Mouse (Mus musculus): ENCODE results near the gene Hmgn1. TPM values are rescaled to one million over a fixed set of nuclear protein-coding genes. Genes with fewer than 3 reads are reported as not detected.
A peak's percentile ranks its signal among the peaks of the same experiment; 100 is the strongest.

Gene Hmgn1
- polyA plus RNA-seq, 1 experiment from 2014 or later, result 655 TPM

- Histone ChIP-seq H3K36me3 (peaks cover 22% of the 10 kb centered on the region), H3K27me3 (no peaks in the 10 kb centered on the region), H3K4me2 (replicated peaks) (peak overlapping the region; percentile 64), H3K4me1 (peaks cover 13% of the 10 kb centered on the region), H3K4me3 (peak overlapping the region; percentile 99), H3K9me3 (replicated peaks) (no peaks in the 10 kb centered on the region), H3K9ac (peak overlapping the region; percentile 98), H3K27ac (peak overlapping the region; percentile 99)
- peak; percentile 7; the same call in 1 of the 2 replicates for ATAC-seq (ENCODE audit: low FRiP score)
- WGBS, result 2% methylated on average over 20 of the region's 20 CpGs
These were observed 44.3 kb downstream of the Hmgn1 start for GRCm38 (mm10) chr16:96083179-96083646.

GRCm38 (mm10) chr16:96082301-96083178 is 45.0 kb downstream of the Hmgn1 start, which contains the start of gene Brwd1:
Gene Brwd1 (minus strand): TSS chr16:96082526.
- Histone ChIP-seq H3K4me1 (peaks cover 13% of the 10 kb centered on the region), H3K4me2 (replicated peaks) (peak within 1 kb of the TSS; percentile 64), H3K36me3 (peaks cover 26% of the 10 kb centered on the region), H3K27ac (peak within 1 kb of the TSS; percentile 99), H3K4me3 (peak within 1 kb of the TSS; percentile 99), H3K27me3 (no peaks in the 10 kb centered on the region), H3K9ac (peak within 1 kb of the TSS; percentile 98), H3K9me3 (replicated peaks) (no peaks in the 10 kb centered on the region)
- ATAC-seq (ENCODE audit: low FRiP score), result peak; percentile 84
- WGBS, result under 1% methylated on average over 69 of the region's 107 CpGs

- Histone ChIP-seq H3K27ac (peak overlapping the region; percentile 99), H3K4me1 (peaks cover 13% of the 10 kb centered on the region), H3K36me3 (peaks cover 26% of the 10 kb centered on the region), H3K4me2 (replicated peaks) (peak overlapping the region; percentile 64), H3K27me3 (no peaks in the 10 kb centered on the region), H3K9ac (peak overlapping the region; percentile 98), H3K4me3 (peak overlapping the region; percentile 99), H3K9me3 (replicated peaks) (no peaks in the 10 kb centered on the region)
- ATAC-seq (ENCODE audit: low FRiP score), result peak; percentile 58
- WGBS, result under 1% methylated on average over 53 of the region's 68 CpGs
These were observed 45.7 kb downstream of the Hmgn1 start for GRCm38 (mm10) chr16:96081742-96082241.

GRCm38 (mm10) chr16:96081331-96081730 is 46.2 kb downstream of the Hmgn1 start:
- Histone ChIP-seq H3K4me2 (replicated peaks) (peak overlapping the region; percentile 64), H3K4me3 (peak overlapping the region; percentile 99), H3K27me3 (no peaks in the 10 kb centered on the region), H3K9ac (peak overlapping the region; percentile 98), H3K4me1 (peaks cover 13% of the 10 kb centered on the region), H3K27ac (peak overlapping the region; percentile 99), H3K36me3 (peaks cover 28% of the 10 kb centered on the region), H3K9me3 (replicated peaks) (no peaks in the 10 kb centered on the region)
- WGBS, result 1% methylated on average over 23 of the region's 28 CpGs
- ATAC-seq (ENCODE audit: low FRiP score), result peak; percentile 82

GRCm38 (mm10) chr16:96080524-96080923 is 47.0 kb downstream of the Hmgn1 start:
- 88% methylated on average over 7 of the region's 7 CpGs for WGBS
- no peak overlapping the region for H3K9ac ChIP-seq
- no peak for ATAC-seq (ENCODE audit: low FRiP score)
- H3K9me3 ChIP-seq (replicated peaks), result no peaks in the 10 kb centered on the region
- H3K4me2 ChIP-seq (replicated peaks), result peak overlapping the region; percentile 64
- no peak overlapping the region for H3K4me3 ChIP-seq
- peaks cover 13% of the 10 kb centered on the region for H3K4me1 ChIP-seq
- H3K27ac ChIP-seq, result no peak overlapping the region
- H3K27me3 ChIP-seq, result no peaks in the 10 kb centered on the region
- H3K36me3 ChIP-seq, result peaks cover 34% of the 10 kb centered on the region

Other genes starting within 250 kb of the Hmgn1 start
- gene Psmg1, start 136.8 kb downstream of the Hmgn1 start, polyA plus RNA-seq (2016; fragmentation: Nextera tagmentation; extraction: Ambion mirVana), result 66.3 and 70.5 TPM in 2 replicates
- gene Brwd1, start 45.2 kb downstream of the Hmgn1 start, polyA plus RNA-seq (2016; fragmentation: Nextera tagmentation; extraction: Ambion mirVana), result 219 and 232 TPM in 2 replicates
- 117 and 121 TPM in 2 replicates for gene Wrb, start 17.7 kb upstream of the Hmgn1 start, polyA plus RNA-seq (2016; fragmentation: Nextera tagmentation; extraction: Ambion mirVana)
- 1.6 TPM in 2 replicates for gene Lca5l, start 64.5 kb upstream of the Hmgn1 start, polyA plus RNA-seq (2016; fragmentation: Nextera tagmentation; extraction: Ambion mirVana)
- 3.0 and 3.2 TPM in 2 replicates for gene Sh3bgr, start 72.7 kb upstream of the Hmgn1 start, polyA plus RNA-seq (2016; fragmentation: Nextera tagmentation; extraction: Ambion mirVana)
- 1.2 and 1.7 TPM in 2 replicates for gene B3galt5, start 108.1 kb upstream of the Hmgn1 start, polyA plus RNA-seq (2016; fragmentation: Nextera tagmentation; extraction: Ambion mirVana)